Mouse (Mus musculus) hindbrain, embryonic 16.5 days (tissue): Measurements from ENCODE around the gene Orm2. TPM values are rescaled to one million over a fixed set of nuclear protein-coding genes. Genes with fewer than 3 reads are reported as not detected.

Experiments used
- ATAC-seq: fragments of 200-750 bp; cut with Nextera tagmentation; 2 replicates; pipeline ENCODE4 v1.8.0; 2017; ENCODE audit warnings: moderate TSS enrichment, moderate library complexity
- H3K27ac ChIP-seq: fragments of 300-500 bp; sonication (generic); 2 replicates; pipeline ENCODE4 v1.5.1; 2014; ENCODE audit warnings: low read depth, mild to moderate bottlenecking, control low read depth, low read length, moderate library complexity
- H3K27me3 ChIP-seq: fragments of 300-500 bp; sonication (generic); replicated peaks from 2 replicates; pipeline ENCODE4 v1.6.1; 2014; ENCODE audit warnings: low read length; ENCODE audit not compliant: control insufficient read depth, insufficient read depth
- H3K36me3 ChIP-seq: fragments of 300-500 bp; sonication (generic); 2 replicates; pipeline ENCODE4 v1.6.1; 2014; ENCODE audit warnings: mild to moderate bottlenecking, low read length, moderate library complexity, mixed read lengths; ENCODE audit not compliant: control insufficient read depth, insufficient read depth
- H3K4me1 ChIP-seq: fragments of 300-500 bp; sonication (generic); 2 replicates; pipeline ENCODE4 v1.6.1; 2014; ENCODE audit warnings: low read depth, low read length; ENCODE audit not compliant: control insufficient read depth, insufficient read depth
- H3K4me2 ChIP-seq: fragments of 300-500 bp; sonication (generic); 2 replicates; pipeline ENCODE4 v1.6.1; 2014; ENCODE audit warnings: mild to moderate bottlenecking, low read length, control low read depth, moderate library complexity
- H3K4me3 ChIP-seq: fragments of 300-500 bp; sonication (generic); 2 replicates; pipeline ENCODE4 v1.5.1; 2014; ENCODE audit warnings: mild to moderate bottlenecking, low read length, control low read depth, moderate library complexity
- H3K9ac ChIP-seq: fragments of 300-500 bp; sonication (generic); 2 replicates; pipeline ENCODE4 v1.6.1; 2014; ENCODE audit warnings: low read depth, mild to moderate bottlenecking, control low read depth, low read length, moderate library complexity
- H3K9me3 ChIP-seq: fragments of 300-500 bp; sonication (generic); 2 replicates; pipeline ENCODE4 v1.6.1; 2014; ENCODE audit warnings: mild to moderate bottlenecking, low read length, moderate library complexity; ENCODE audit not compliant: control insufficient read depth
- WGBS: fragments of 180-500 bp; shearing (Covaris S2); extraction: QIAGEN DNeasy Blood & Tissue Kit; methylation state at CpG from one replicate; pipeline ENCODE4 v1.1.7; 2014; 5-methylcytosine and 5-hydroxymethylcytosine counted together
- polyA plus RNA-seq: library from polyadenylated mRNA; unstranded; fragments of >200 nt; fragmentation: Nextera tagmentation; extraction: Ambion mirVana; gene quantifications from 2 replicates; pipeline ENCODE4 v1.2.1, GENCODE M21; 2015

Gene Orm2
- polyA plus RNA-seq, 1 experiment from 2014 or later = not detected

GRCm38 (mm10) chr4:63371890-63372289 is 9.6 kb downstream of the Orm2 start:
- H3K4me1 ChIP-seq = no peaks in the 10 kb centered on the region
- no peak overlapping the region for H3K4me2 ChIP-seq
- no peak overlapping the region for H3K27ac ChIP-seq
- no peak overlapping the region for H3K4me3 ChIP-seq
- ATAC-seq = no peak
- H3K9me3 ChIP-seq = no peaks in the 10 kb centered on the region
- peaks cover 3% of the 10 kb centered on the region for H3K36me3 ChIP-seq
- H3K9ac ChIP-seq = no peak overlapping the region
- H3K27me3 ChIP-seq = no peaks in the 10 kb centered on the region
- 60% methylated on average over 3 of the region's 3 CpGs for WGBS

- Histone ChIP-seq H3K9ac (no peak overlapping the region), H3K27me3 (no peaks in the 10 kb centered on the region), H3K27ac (no peak overlapping the region), H3K4me3 (no peak overlapping the region), H3K4me1 (no peaks in the 10 kb centered on the region), H3K4me2 (no peak overlapping the region), H3K9me3 (no peaks in the 10 kb centered on the region), H3K36me3 (peaks cover 3% of the 10 kb centered on the region; the same call in 1 of the 2 replicates)
- ATAC-seq = no peak
- WGBS = 88% methylated on average over 8 of the region's 8 CpGs
These were observed 11.2 kb downstream of the Orm2 start for GRCm38 (mm10) chr4:63373404-63373803.

- WGBS = 87% methylated on average over 12 of the region's 12 CpGs
- peaks cover 6% of the 10 kb centered on the region; the same call in 1 of the 2 replicates for H3K36me3 ChIP-seq
- no peak overlapping the region for H3K4me3 ChIP-seq
These were observed 12.1 kb downstream of the Orm2 start for GRCm38 (mm10) chr4:63374331-63374730.

GRCm38 (mm10) chr4:63375367-63375766 is 13.1 kb downstream of the Orm2 start:
- no peak overlapping the region for H3K4me2 ChIP-seq
- no peaks in the 10 kb centered on the region for H3K4me1 ChIP-seq
- H3K9ac ChIP-seq = 0 out of 2 replicates have a peak overlapping the region, but pooled peaks have one; percentile 19
- peaks cover 4% of the 10 kb centered on the region; the same call in 1 of the 2 replicates for H3K36me3 ChIP-seq
- H3K4me3 ChIP-seq = no peak overlapping the region
- H3K27me3 ChIP-seq = no peaks in the 10 kb centered on the region
- 40% methylated on average over 1 of the region's 1 CpGs for WGBS
- no peaks in the 10 kb centered on the region for H3K9me3 ChIP-seq
- H3K27ac ChIP-seq = no peak overlapping the region
- peak; percentile 82 for ATAC-seq

More at GRCm38 (mm10) chr4:63374331-63374730, 12.1 kb downstream of the Orm2 start:
- Histone ChIP-seq H3K27ac (no peak overlapping the region), H3K27me3 (no peaks in the 10 kb centered on the region), H3K9me3 (no peaks in the 10 kb centered on the region), H3K9ac (no peak overlapping the region), H3K4me1 (no peaks in the 10 kb centered on the region), H3K4me2 (no peak overlapping the region)
- ATAC-seq = no peak

GRCm38 (mm10) chr4:63377483-63377882 is 15.2 kb downstream of the Orm2 start:
- Histone ChIP-seq H3K36me3 (peaks cover 3% of the 10 kb centered on the region; the same call in 1 of the 2 replicates), H3K4me2 (no peak overlapping the region)
- no peak for ATAC-seq

GRCm38 (mm10) chr4:63382676-63383369 is 20.6 kb downstream of the Orm2 start:
- H3K36me3 ChIP-seq = peaks cover 3% of the 10 kb centered on the region; the same call in 1 of the 2 replicates

More at GRCm38 (mm10) chr4:63377483-63377882, 15.2 kb downstream of the Orm2 start:
- 67% methylated on average over 7 of the region's 7 CpGs for WGBS
- H3K27me3 ChIP-seq = no peaks in the 10 kb centered on the region
- H3K9ac ChIP-seq = no peak overlapping the region
- H3K4me3 ChIP-seq = no peak overlapping the region
- H3K27ac ChIP-seq = no peak overlapping the region
- H3K9me3 ChIP-seq = no peaks in the 10 kb centered on the region
- no peaks in the 10 kb centered on the region for H3K4me1 ChIP-seq

GRCm38 (mm10) chr4:63383474-63383873 is 21.2 kb downstream of the Orm2 start:
- no peak for ATAC-seq
- H3K27ac ChIP-seq = no peak overlapping the region
- peaks cover 3% of the 10 kb centered on the region; the same call in 1 of the 2 replicates for H3K36me3 ChIP-seq

More at GRCm38 (mm10) chr4:63382676-63383369, 20.6 kb downstream of the Orm2 start:
- Histone ChIP-seq H3K9ac (no peak overlapping the region), H3K4me1 (no peaks in the 10 kb centered on the region), H3K4me2 (no peak overlapping the region), H3K4me3 (no peak overlapping the region), H3K27me3 (no peaks in the 10 kb centered on the region), H3K9me3 (no peaks in the 10 kb centered on the region), H3K27ac (no peak overlapping the region)
- WGBS = 86% methylated on average over 4 of the region's 4 CpGs
- no peak for ATAC-seq

GRCm38 (mm10) chr4:63384262-63384661 is 22.0 kb downstream of the Orm2 start:
- no peak overlapping the region for H3K9ac ChIP-seq
- H3K4me3 ChIP-seq = no peak overlapping the region
- no peaks in the 10 kb centered on the region for H3K9me3 ChIP-seq
- H3K4me2 ChIP-seq = no peak overlapping the region
- peaks cover 5% of the 10 kb centered on the region for H3K4me1 ChIP-seq
- WGBS = 95% methylated on average over 4 of the region's 4 CpGs
- H3K27me3 ChIP-seq = no peaks in the 10 kb centered on the region
- H3K27ac ChIP-seq = no peak overlapping the region
- no peaks in the 10 kb centered on the region for H3K36me3 ChIP-seq
- ATAC-seq = no peak

More at GRCm38 (mm10) chr4:63383474-63383873, 21.2 kb downstream of the Orm2 start:
- no peak overlapping the region for H3K4me2 ChIP-seq
- no peak overlapping the region for H3K9ac ChIP-seq
- H3K27me3 ChIP-seq = no peaks in the 10 kb centered on the region
- H3K9me3 ChIP-seq = no peaks in the 10 kb centered on the region
- peaks cover 3% of the 10 kb centered on the region; the same call in 1 of the 2 replicates for H3K4me1 ChIP-seq
- no peak overlapping the region for H3K4me3 ChIP-seq
- WGBS = 83% methylated on average over 12 of the region's 12 CpGs

GRCm38 (mm10) chr4:63385253-63385652 is 23.0 kb downstream of the Orm2 start:
- ATAC-seq = no peak
- Histone ChIP-seq H3K27me3 (no peaks in the 10 kb centered on the region), H3K4me1 (peaks cover 13% of the 10 kb centered on the region), H3K9me3 (no peaks in the 10 kb centered on the region), H3K36me3 (no peaks in the 10 kb centered on the region), H3K27ac (no peak overlapping the region), H3K4me2 (no peak overlapping the region), H3K9ac (no peak overlapping the region), H3K4me3 (no peak overlapping the region)
- whole genome bisulfite sequencing = 90% methylated on average over 3 of the region's 3 CpGs
